ENCODE assay signal across 18 mouse cellular contexts in genomic region chr19:32380748-32381147, GRCm38 (mm10). TPM values are rescaled to one million over a fixed set of nuclear protein-coding genes. Genes with fewer than 3 reads are reported as not detected.
DNase-seq lines count a peak whose midpoint lies in the region; ATAC-seq and TF ChIP-seq lines count a peak whose summit lies in the region.
"Had no signal": no experiment of that assay in that cellular context is flagged by ENCODE, and none has a peak within 500 bp of the region (broad histone marks: within the 10 kb centered on the region; RNA-seq: fewer than 3 reads in every experiment).

No protein-coding gene starts in this region.

- TF ChIP-seq CTCF in liver, postnatal 0 days (IDR thresholded peaks at IDR 0.05; ENCODE audit: low read depth): no peak

- ATAC-seq in liver, postnatal 0 days: no peak
- ATAC-seq in liver, embryonic 13.5 days (ENCODE audit: low read depth): peak; percentile 79
- peak; percentile 70 for ATAC-seq in megakaryocyte progenitor cell, adult 5-6 weeks (replicated peaks; ENCODE audit: poor library complexity)
- no peak for ATAC-seq in activated CD4-positive, CD25-positive, alpha-beta regulatory T cell, adult 4 months
- ATAC-seq: hindbrain, embryonic 16.5 days; inflammation-experienced regulatory T-cells, adult 6 months had no signal

- H3K36me3 ChIP-seq in liver, postnatal 0 days (replicated peaks; ENCODE audit: insufficient read depth, low read length): no peaks in the 10 kb centered on the region
- H3K36me3 ChIP-seq in liver, embryonic 13.5 days: no peaks in the 10 kb centered on the region
- H3K36me3 ChIP-seq: hindbrain, embryonic 12.5 days had no signal

- no peaks in the 10 kb centered on the region for H3K27me3 ChIP-seq in liver, postnatal 0 days (ENCODE audit: insufficient read depth, low read length)
- H3K27me3 ChIP-seq in liver, embryonic 13.5 days: peaks cover 11% of the 10 kb centered on the region
- H3K27me3 ChIP-seq: hindbrain, embryonic 12.5 days had no signal

- H3K4me1 ChIP-seq in liver, postnatal 0 days (ENCODE audit: insufficient read depth): peaks cover 27% of the 10 kb centered on the region
- peaks cover 61% of the 10 kb centered on the region for H3K4me1 ChIP-seq in liver, embryonic 13.5 days (replicated peaks)

- H3K9ac ChIP-seq in liver, postnatal 0 days (replicated peaks): no peak overlapping the region
- H3K9ac ChIP-seq in liver, embryonic 13.5 days: no peak overlapping the region
- H3K9ac ChIP-seq: hindbrain, embryonic 12.5 days had no signal

- peak; percentile 60 for DNase-seq in liver
- DNase-seq in liver, postnatal 0 days: no peak
- DNase-seq in c-Kit-positive CD71-positive TER-119-negative erythroid progenitor cells, embryonic 14.5 days (ENCODE audit: low read depth): peak; percentile 73
- peak; percentile 58 for DNase-seq in liver, embryonic 13.5 days
- DNase-seq in cerebellum, postnatal 36 days: no peak
- DNase-seq in kidney, adult 8-10 months: no peak
- DNase-seq: adrenal gland, postnatal 14 days; cerebellum, adult 2 months; gastrocnemius, adult 2 months; gastrocnemius, postnatal 25 days; heart, postnatal 10 days; heart, postnatal 4 days had no signal

- 64% methylated on average over 11 of the region's 11 CpGs for WGBS in liver, postnatal 0 days (ENCODE audit: insufficient replicate concordance)
- WGBS in liver, embryonic 13.5 days (ENCODE audit: insufficient replicate concordance): 25% methylated on average over 11 of the region's 11 CpGs

- no peaks in the 10 kb centered on the region for H3K9me3 ChIP-seq in liver, postnatal 0 days (ENCODE audit: low read length)
- no peaks in the 10 kb centered on the region for H3K9me3 ChIP-seq in liver, embryonic 13.5 days (replicated peaks)
- H3K9me3 ChIP-seq: heart, embryonic 10.5 days; hindbrain, embryonic 12.5 days had no signal

- H3K4me2 ChIP-seq in liver, postnatal 0 days (ENCODE audit: low read depth, low read length): no peak overlapping the region
- H3K4me2 ChIP-seq in liver, embryonic 13.5 days: 0 out of 2 replicates have a peak overlapping the region, but pooled peaks have one; percentile 19
- H3K4me2 ChIP-seq: hindbrain, embryonic 12.5 days had no signal

- no peak overlapping the region for H3K27ac ChIP-seq in liver, postnatal 0 days (ENCODE audit: low read depth)
- H3K27ac ChIP-seq in liver, embryonic 13.5 days: no peak overlapping the region
- H3K27ac ChIP-seq: heart, embryonic 10.5 days; hindbrain, embryonic 12.5 days had no signal

- H3K4me3 ChIP-seq in liver, postnatal 0 days (ENCODE audit: low read depth, low read length): no peak overlapping the region
- H3K4me3 ChIP-seq in liver, embryonic 13.5 days (replicated peaks): no peak overlapping the region
- H3K4me3 ChIP-seq: gastrocnemius, adult 2 months; heart, embryonic 10.5 days; hindbrain, embryonic 12.5 days had no signal

- no peak for TF ChIP-seq EP300 in liver, postnatal 0 days (IDR thresholded peaks at IDR 0.05; ENCODE audit: low read depth)

RNA-seq across cellular contexts. Expression of gene Sgms1, which starts 8.8 kb away (rescaled TPM):
- 16.0 and 17.4 TPM in 2 replicates for polyA plus RNA-seq in liver, postnatal 0 days (2015; fragmentation: Nextera tagmentation; extraction: Ambion mirVana)
- 23.4 and 28.0 TPM in 2 replicates for polyA plus RNA-seq in liver, embryonic 13.5 days (2015; fragmentation: Nextera tagmentation; extraction: Ambion mirVana)
- total RNA-seq in megakaryocyte progenitor cell, adult 5-6 weeks (2015): 15.9 and 24.8 TPM in 2 replicates
- total RNA-seq in megakaryocyte progenitor cell, adult 5-6 weeks (2017): 16.4 and 21.5 TPM in 2 replicates
- polyA plus RNA-seq in activated CD4-positive, CD25-positive, alpha-beta regulatory T cell, adult 4 months (2017; shearing (Covaris generic)): 10 to 100 TPM; 37.6 to 52.4 TPM

Comparison
In these comparisons a context has a peak if more than half of its experiments do, and no peak if none do; other contexts are left out.
1. DNase-seq: peak in liver (single experiment), c-Kit-positive CD71-positive TER-119-negative erythroid progenitor cells, embryonic 14.5 days (single experiment) and liver, embryonic 13.5 days (single experiment); none in liver, postnatal 0 days (single experiment), cerebellum, postnatal 36 days (0 of 2) and kidney, adult 8-10 months (0 of 2).
2. ATAC-seq: peak in liver, embryonic 13.5 days (single experiment) and megakaryocyte progenitor cell, adult 5-6 weeks (single experiment); none in liver, postnatal 0 days (single experiment) and activated CD4-positive, CD25-positive, alpha-beta regulatory T cell, adult 4 months (single experiment).